Mouse (Mus musculus): ENCODE data around the gene Anxa11. TPM values are rescaled to one million over a fixed set of nuclear protein-coding genes. Genes with fewer than 3 reads are reported as not detected.

Anxa11 gene
- polyA plus RNA-seq, 1 experiment from 2014 or later: 3.5 TPM

GRCm38 (mm10) chr14:25831332-25831731 is 10.6 kb upstream of the Anxa11 start:
- ATAC-seq (ENCODE audit: insufficient read depth, low FRiP score, low TSS enrichment): no peak
- no peak for DNase-seq (ENCODE audit: low spot score)
- Histone ChIP-seq H3K4me1 (ENCODE audit: control insufficient read depth, insufficient read depth, low read length) (no peaks in the 10 kb centered on the region), H3K36me3 (ENCODE audit: control insufficient read depth, insufficient read depth, low read length) (no peaks in the 10 kb centered on the region), H3K4me2 (ENCODE audit: low read depth) (no peak overlapping the region), H3K9me3 (ENCODE audit: control insufficient read depth, low read length) (no peaks in the 10 kb centered on the region), H3K4me3 (ENCODE audit: low read depth, low read length) (no peak overlapping the region), H3K27ac (ENCODE audit: low read depth, low read length) (no peak overlapping the region), H3K9ac (ENCODE audit: low read length) (no peak overlapping the region), H3K27me3 (ENCODE audit: control insufficient read depth, insufficient read depth, low read length) (no peaks in the 10 kb centered on the region)
- 78% methylated on average over 1 of the region's 1 CpGs for WGBS

- no peaks in the 10 kb centered on the region for H3K27me3 ChIP-seq (ENCODE audit: control insufficient read depth, insufficient read depth, low read length)
- ATAC-seq (ENCODE audit: insufficient read depth, low FRiP score, low TSS enrichment): no peak
- no peak overlapping the region for H3K4me2 ChIP-seq (ENCODE audit: low read depth)
- 12% methylated on average over 14 of the region's 14 CpGs for WGBS
- H3K36me3 ChIP-seq (ENCODE audit: control insufficient read depth, insufficient read depth, low read length): no peaks in the 10 kb centered on the region
- H3K27ac ChIP-seq (ENCODE audit: low read depth, low read length): no peak overlapping the region
- H3K4me1 ChIP-seq (ENCODE audit: control insufficient read depth, insufficient read depth, low read length): no peaks in the 10 kb centered on the region
- H3K4me3 ChIP-seq (ENCODE audit: low read depth, low read length): no peak overlapping the region
- no peaks in the 10 kb centered on the region for H3K9me3 ChIP-seq (ENCODE audit: control insufficient read depth, low read length)
- no peak overlapping the region for H3K9ac ChIP-seq (ENCODE audit: low read length)
- DNase-seq (ENCODE audit: low spot score): peak; percentile 54
Observed at GRCm38 (mm10) chr14:25832301-25832700, 9.7 kb upstream of the Anxa11 start.

GRCm38 (mm10) chr14:25838411-25838810 is 3.5 kb upstream of the Anxa11 start:
- H3K9me3 ChIP-seq (ENCODE audit: control insufficient read depth, low read length): no peaks in the 10 kb centered on the region
- no peak overlapping the region for H3K27ac ChIP-seq (ENCODE audit: low read depth, low read length)
- no peak overlapping the region for H3K4me3 ChIP-seq (ENCODE audit: low read depth, low read length)
- H3K27me3 ChIP-seq (ENCODE audit: control insufficient read depth, insufficient read depth, low read length): peaks cover 20% of the 10 kb centered on the region
- ATAC-seq (ENCODE audit: insufficient read depth, low FRiP score, low TSS enrichment) (no peak), DNase-seq (ENCODE audit: low spot score) (no peak)
- H3K4me1 ChIP-seq (ENCODE audit: control insufficient read depth, insufficient read depth, low read length): peaks cover 3% of the 10 kb centered on the region; the same call in 1 of the 2 replicates
- H3K4me2 ChIP-seq (ENCODE audit: low read depth): no peak overlapping the region
- 78% methylated on average over 8 of the region's 8 CpGs for WGBS
- H3K36me3 ChIP-seq (ENCODE audit: control insufficient read depth, insufficient read depth, low read length): no peaks in the 10 kb centered on the region
- no peak overlapping the region for H3K9ac ChIP-seq (ENCODE audit: low read length)

GRCm38 (mm10) chr14:25839791-25840190 is 2.2 kb upstream of the Anxa11 start:
- Histone ChIP-seq H3K36me3 (ENCODE audit: control insufficient read depth, insufficient read depth, low read length) (no peaks in the 10 kb centered on the region), H3K4me2 (ENCODE audit: low read depth) (no peak overlapping the region), H3K4me3 (ENCODE audit: low read depth, low read length) (no peak overlapping the region), H3K4me1 (ENCODE audit: control insufficient read depth, insufficient read depth, low read length) (peaks cover 3% of the 10 kb centered on the region; the same call in 1 of the 2 replicates), H3K27ac (ENCODE audit: low read depth, low read length) (no peak overlapping the region), H3K27me3 (ENCODE audit: control insufficient read depth, insufficient read depth, low read length) (peaks cover 25% of the 10 kb centered on the region), H3K9me3 (ENCODE audit: control insufficient read depth, low read length) (no peaks in the 10 kb centered on the region), H3K9ac (ENCODE audit: low read length) (no peak overlapping the region)
- no peak for ATAC-seq (ENCODE audit: insufficient read depth, low FRiP score, low TSS enrichment)
- no peak for DNase-seq (ENCODE audit: low spot score)
- WGBS: 72% methylated on average over 7 of the region's 7 CpGs

- H3K27ac ChIP-seq (ENCODE audit: low read depth, low read length): no peak overlapping the region
- no peak for ATAC-seq (ENCODE audit: insufficient read depth, low FRiP score, low TSS enrichment)
Observed at GRCm38 (mm10) chr14:25840961-25841360, 995 bp upstream of the Anxa11 start.

GRCm38 (mm10) chr14:25841579-25841978 is 377 bp upstream of the Anxa11 start:
- 4% methylated on average over 4 of the region's 4 CpGs for WGBS
- Histone ChIP-seq H3K4me2 (ENCODE audit: low read depth) (peak overlapping the region; percentile 90), H3K9ac (ENCODE audit: low read length) (no peak overlapping the region), H3K27ac (ENCODE audit: low read depth, low read length) (no peak overlapping the region), H3K36me3 (ENCODE audit: control insufficient read depth, insufficient read depth, low read length) (no peaks in the 10 kb centered on the region), H3K4me3 (ENCODE audit: low read depth, low read length) (peak overlapping the region; percentile 45), H3K4me1 (ENCODE audit: control insufficient read depth, insufficient read depth, low read length) (peaks cover 3% of the 10 kb centered on the region; the same call in 1 of the 2 replicates), H3K9me3 (ENCODE audit: control insufficient read depth, low read length) (no peaks in the 10 kb centered on the region), H3K27me3 (ENCODE audit: control insufficient read depth, insufficient read depth, low read length) (peaks cover 25% of the 10 kb centered on the region)
- DNase-seq (ENCODE audit: low spot score) (no peak), ATAC-seq (ENCODE audit: insufficient read depth, low FRiP score, low TSS enrichment) (no peak)

More at GRCm38 (mm10) chr14:25840961-25841360, 995 bp upstream of the Anxa11 start:
- H3K4me2 ChIP-seq (ENCODE audit: low read depth): no peak overlapping the region
- H3K36me3 ChIP-seq (ENCODE audit: control insufficient read depth, insufficient read depth, low read length): no peaks in the 10 kb centered on the region
- H3K4me3 ChIP-seq (ENCODE audit: low read depth, low read length): no peak overlapping the region
- H3K9me3 ChIP-seq (ENCODE audit: control insufficient read depth, low read length): no peaks in the 10 kb centered on the region
- WGBS: 5% methylated on average over 7 of the region's 7 CpGs
- H3K27me3 ChIP-seq (ENCODE audit: control insufficient read depth, insufficient read depth, low read length): peaks cover 25% of the 10 kb centered on the region
- H3K4me1 ChIP-seq (ENCODE audit: control insufficient read depth, insufficient read depth, low read length): peaks cover 3% of the 10 kb centered on the region; the same call in 1 of the 2 replicates
- no peak for DNase-seq (ENCODE audit: low spot score)
- H3K9ac ChIP-seq (ENCODE audit: low read length): no peak overlapping the region

- Histone ChIP-seq H3K36me3 (ENCODE audit: control insufficient read depth, insufficient read depth, low read length) (no peaks in the 10 kb centered on the region), H3K4me3 (ENCODE audit: low read depth, low read length) (peak overlapping the region; percentile 45), H3K4me1 (ENCODE audit: control insufficient read depth, insufficient read depth, low read length) (peaks cover 3% of the 10 kb centered on the region; the same call in 1 of the 2 replicates), H3K9ac (ENCODE audit: low read length) (no peak overlapping the region), H3K27ac (ENCODE audit: low read depth, low read length) (no peak overlapping the region), H3K9me3 (ENCODE audit: control insufficient read depth, low read length) (no peaks in the 10 kb centered on the region), H3K27me3 (ENCODE audit: control insufficient read depth, insufficient read depth, low read length) (peaks cover 25% of the 10 kb centered on the region), H3K4me2 (ENCODE audit: low read depth) (peak overlapping the region; percentile 90)
- ATAC-seq (ENCODE audit: insufficient read depth, low FRiP score, low TSS enrichment) (no peak), DNase-seq (ENCODE audit: low spot score) (peak; percentile 49)
- WGBS: 0% methylated on average over 12 of the region's 12 CpGs
Observed at GRCm38 (mm10) chr14:25842688-25843003, 690 bp downstream of the Anxa11 start.

GRCm38 (mm10) chr14:25844372-25844771 is 2.4 kb downstream of the Anxa11 start:
- WGBS: 94% methylated on average over 4 of the region's 4 CpGs
- Histone ChIP-seq H3K4me1 (ENCODE audit: control insufficient read depth, insufficient read depth, low read length) (peaks cover 3% of the 10 kb centered on the region), H3K9ac (ENCODE audit: low read length) (no peak overlapping the region), H3K27ac (ENCODE audit: low read depth, low read length) (no peak overlapping the region), H3K4me3 (ENCODE audit: low read depth, low read length) (no peak overlapping the region), H3K9me3 (ENCODE audit: control insufficient read depth, low read length) (no peaks in the 10 kb centered on the region), H3K36me3 (ENCODE audit: control insufficient read depth, insufficient read depth, low read length) (no peaks in the 10 kb centered on the region), H3K27me3 (ENCODE audit: control insufficient read depth, insufficient read depth, low read length) (peaks cover 25% of the 10 kb centered on the region), H3K4me2 (ENCODE audit: low read depth) (no peak overlapping the region)
- DNase-seq (ENCODE audit: low spot score): no peak
- no peak for ATAC-seq (ENCODE audit: insufficient read depth, low FRiP score, low TSS enrichment)

GRCm38 (mm10) chr14:25845832-25846383 is 4.0 kb downstream of the Anxa11 start:
- no peaks in the 10 kb centered on the region for H3K9me3 ChIP-seq (ENCODE audit: control insufficient read depth, low read length)
- H3K27me3 ChIP-seq (ENCODE audit: control insufficient read depth, insufficient read depth, low read length): peaks cover 25% of the 10 kb centered on the region
- H3K4me3 ChIP-seq (ENCODE audit: low read depth, low read length): no peak overlapping the region
- WGBS: 70% methylated on average over 6 of the region's 6 CpGs
- DNase-seq (ENCODE audit: low spot score) (no peak), ATAC-seq (ENCODE audit: insufficient read depth, low FRiP score, low TSS enrichment) (no peak)
- H3K4me2 ChIP-seq (ENCODE audit: low read depth): no peak overlapping the region
- no peaks in the 10 kb centered on the region for H3K36me3 ChIP-seq (ENCODE audit: control insufficient read depth, insufficient read depth, low read length)
- no peak overlapping the region for H3K27ac ChIP-seq (ENCODE audit: low read depth, low read length)
- H3K4me1 ChIP-seq (ENCODE audit: control insufficient read depth, insufficient read depth, low read length): peaks cover 3% of the 10 kb centered on the region
- H3K9ac ChIP-seq (ENCODE audit: low read length): no peak overlapping the region

Data from neural tube, embryonic 11.5 days (tissue).